Mouse (Mus musculus): ENCODE data around the gene Mief1.

- no peak for TF ChIP-seq CTCF (IDR thresholded peaks at IDR 0.05; ENCODE audit: low read depth)
- TF ChIP-seq EP300 (optimal IDR thresholded peaks at IDR 0.05) = no peak
Measured at GRCm38 (mm10) chr15:80217476-80217875, 16.3 kb upstream of the Mief1 start.
